Mouse (Mus musculus) olfactory bulb, adult 2 months (tissue): ENCODE results near the gene Gsk3a. TPM values are rescaled to one million over a fixed set of nuclear protein-coding genes. Genes with fewer than 3 reads are reported as not detected.

Source experiments
- H3K27ac ChIP-seq: fragments of 200-500 bp; 2 replicates; pipeline ENCODE4 v1.5.1; 2012; ENCODE audit warnings: low read depth, low read length; ENCODE audit not compliant: insufficient read depth
- H3K4me1 ChIP-seq: fragments of 200-500 bp; 2 replicates; pipeline ENCODE4 v1.6.1; 2012; ENCODE audit warnings: low read length; ENCODE audit not compliant: control insufficient read depth, insufficient read depth
- H3K4me3 ChIP-seq: fragments of 200-500 bp; 2 replicates; pipeline ENCODE4 v1.5.1; 2012; ENCODE audit warnings: mild to moderate bottlenecking, low read depth, low read length, moderate library complexity; ENCODE audit not compliant: insufficient read depth
- CTCF ChIP-seq: fragments of 200-500 bp; IDR thresholded peaks from 2 replicates; pipeline ENCODE4 v1.5.1; 2012; ENCODE audit warnings: low read depth, mild to moderate bottlenecking, low read length, moderate library complexity; ENCODE audit not compliant: insufficient read depth
- POLR2A ChIP-seq: fragments of 200-500 bp; IDR thresholded peaks from 2 replicates; pipeline ENCODE4 v1.6.1; 2012; ENCODE audit warnings: mild to moderate bottlenecking, low read depth, low read length, moderate library complexity; ENCODE audit not compliant: insufficient read depth
- WGBS: fragments of 180-500 bp; shearing (Covaris S2); methylation state at CpG from one replicate; pipeline ENCODE4 v1.1.7; 2018; 5-methylcytosine and 5-hydroxymethylcytosine counted together
- polyA plus RNA-seq: library from polyadenylated mRNA; stranded (reverse); fragments of >200 nt; gene quantifications from 2 replicates; pipeline ENCODE4 v1.2.4, GENCODE M21; 2012; ENCODE audit warnings: low replicate concordance; ENCODE audit not compliant: missing spikeins, insufficient read depth, insufficient read length

The Gsk3a gene
- polyA plus RNA-seq, 1 experiment = not detected

GRCm38 (mm10) chr7:25246079-25246758, 8.6 kb upstream of the Gsk3a start:
- Histone ChIP-seq H3K4me3 (peak overlapping the region; percentile 87), H3K27ac (peak overlapping the region; percentile 87), H3K4me1 (peaks cover 54% of the 10 kb centered on the region)
- 15% methylated on average over 20 of the region's 20 CpGs for WGBS
- TF ChIP-seq POLR2A (0 out of 2 replicates have a peak, but pooled peaks have one; percentile 18), CTCF (no peak)

GRCm38 (mm10) chr7:25244562-25245369, 7.1 kb upstream of the Gsk3a start:
- TF ChIP-seq CTCF = no peak
- no peak for TF ChIP-seq POLR2A
- 64% methylated on average over 30 of the region's 30 CpGs for WGBS
- H3K4me3 ChIP-seq = peak overlapping the region; percentile 4
- H3K27ac ChIP-seq = peak overlapping the region; percentile 27
- H3K4me1 ChIP-seq = peaks cover 58% of the 10 kb centered on the region

GRCm38 (mm10) chr7:25243361-25243760, 5.7 kb upstream of the Gsk3a start:
- TF ChIP-seq POLR2A (no peak), CTCF (no peak)
- Histone ChIP-seq H3K27ac (no peak overlapping the region), H3K4me3 (no peak overlapping the region), H3K4me1 (peaks cover 55% of the 10 kb centered on the region)
- 89% methylated on average over 4 of the region's 4 CpGs for WGBS

GRCm38 (mm10) chr7:25241062-25241461, 3.4 kb upstream of the Gsk3a start:
- peak overlapping the region; percentile 94 for H3K27ac ChIP-seq
- peaks cover 34% of the 10 kb centered on the region for H3K4me1 ChIP-seq
- H3K4me3 ChIP-seq = no peak overlapping the region
- WGBS = 3% methylated on average over 2 of the region's 2 CpGs
- TF ChIP-seq CTCF = peak; percentile 75
- TF ChIP-seq POLR2A = no peak

GRCm38 (mm10) chr7:25240631-25241030, 3.0 kb upstream of the Gsk3a start:
- H3K4me1 ChIP-seq = peaks cover 30% of the 10 kb centered on the region
- peak overlapping the region; percentile 87 for H3K27ac ChIP-seq
- WGBS = 56% methylated on average over 7 of the region's 7 CpGs
- no peak for TF ChIP-seq POLR2A
- no peak overlapping the region for H3K4me3 ChIP-seq

- H3K4me3 ChIP-seq = peak overlapping the region; percentile 32
Measured at GRCm38 (mm10) chr7:25238829-25239623, 1.4 kb upstream of the Gsk3a start.

GRCm38 (mm10) chr7:25238015-25238706, 510 bp upstream of the Gsk3a start:
- Histone ChIP-seq H3K4me1 (peaks cover 17% of the 10 kb centered on the region), H3K4me3 (peak overlapping the region; percentile 87), H3K27ac (peak overlapping the region; percentile 98)
- TF ChIP-seq CTCF (no peak), POLR2A (0 out of 2 replicates have a peak, but pooled peaks have one; percentile 5)
- under 1% methylated on average over 23 of the region's 23 CpGs for WGBS

More at GRCm38 (mm10) chr7:25238829-25239623, 1.4 kb upstream of the Gsk3a start:
- peaks cover 17% of the 10 kb centered on the region for H3K4me1 ChIP-seq
- peak overlapping the region; percentile 82 for H3K27ac ChIP-seq
- WGBS = 2% methylated on average over 30 of the region's 30 CpGs
- no peak for TF ChIP-seq CTCF
- TF ChIP-seq POLR2A = no peak

GRCm38 (mm10) chr7:25235526-25235925, 2.1 kb downstream of the Gsk3a start:
- WGBS = 91% methylated on average over 5 of the region's 5 CpGs
- H3K27ac ChIP-seq = no peak overlapping the region
- no peak for TF ChIP-seq CTCF
- no peak for TF ChIP-seq POLR2A
- H3K4me3 ChIP-seq = no peak overlapping the region
- peaks cover 5% of the 10 kb centered on the region for H3K4me1 ChIP-seq
